Mouse (Mus musculus) testis, adult 2 months (tissue): Measurements from ENCODE around the gene Agrp.

Experiments used
- CTCF ChIP-seq: fragments of 200-500 bp; IDR thresholded peaks from 2 replicates; pipeline ENCODE4 v1.5.1; 2012; ENCODE audit warnings: low read depth, mild to moderate bottlenecking, inconsistent platforms, low read length, moderate library complexity; ENCODE audit not compliant: control insufficient read depth, insufficient read depth, insufficient replicate concordance
- POLR2A ChIP-seq: fragments of 200-500 bp; IDR thresholded peaks from 2 replicates; pipeline ENCODE4 v1.6.1; 2012; ENCODE audit warnings: low read depth, mild to moderate bottlenecking, inconsistent platforms, low read length, moderate library complexity; ENCODE audit not compliant: control insufficient read depth

- TF ChIP-seq CTCF: no peak
- TF ChIP-seq POLR2A: no peak
These were observed 103.8 kb downstream of the Agrp start for GRCm38 (mm10) chr8:105533439-105533838.
